Mouse (Mus musculus) neural tube, embryonic 15.5 days (tissue): ENCODE results near the gene Ddx21. TPM values are rescaled to one million over a fixed set of nuclear protein-coding genes. Genes with fewer than 3 reads are reported as not detected.

Experiments
- ATAC-seq: fragments of 200-750 bp; cut with Nextera tagmentation; 2 replicates; pipeline ENCODE4 v1.8.0; 2017; ENCODE audit warnings: mild to moderate bottlenecking, moderate TSS enrichment, moderate library complexity; ENCODE audit not compliant: low FRiP score
- H3K27ac ChIP-seq: fragments of 300-500 bp; sonication (generic); replicated peaks from 2 replicates; pipeline ENCODE4 v1.5.1; 2015; ENCODE audit warnings: mild to moderate bottlenecking, inconsistent platforms
- H3K27me3 ChIP-seq: fragments of 300-500 bp; sonication (generic); replicated peaks from 2 replicates; pipeline ENCODE4 v1.6.1; 2015; ENCODE audit warnings: inconsistent platforms
- H3K36me3 ChIP-seq: fragments of 300-500 bp; sonication (generic); 2 replicates; pipeline ENCODE4 v1.6.1; 2015; ENCODE audit warnings: inconsistent platforms
- H3K4me1 ChIP-seq: fragments of 300-500 bp; sonication (generic); 2 replicates; pipeline ENCODE4 v1.6.1; 2015; ENCODE audit warnings: inconsistent platforms
- H3K4me2 ChIP-seq: fragments of 300-500 bp; sonication (generic); 2 replicates; pipeline ENCODE4 v1.6.1; 2015; ENCODE audit warnings: inconsistent platforms, mild to moderate bottlenecking, moderate library complexity
- H3K4me3 ChIP-seq: fragments of 300-500 bp; sonication (generic); replicated peaks from 2 replicates; pipeline ENCODE4 v1.5.1; 2015; ENCODE audit warnings: mild to moderate bottlenecking, inconsistent platforms
- H3K9ac ChIP-seq: fragments of 300-500 bp; sonication (generic); replicated peaks from 2 replicates; pipeline ENCODE4 v1.6.1; 2015; ENCODE audit warnings: mild to moderate bottlenecking, inconsistent platforms
- H3K9me3 ChIP-seq: fragments of 300-500 bp; sonication (generic); replicated peaks from 2 replicates; pipeline ENCODE4 v1.6.1; 2016; ENCODE audit warnings: inconsistent platforms
- whole genome bisulfite sequencing: fragments of 180-500 bp; shearing (Covaris S2); methylation state at CpG from one replicate; pipeline ENCODE4 v1.1.7; 2015; ENCODE audit warnings: mixed read lengths; 5-methylcytosine and 5-hydroxymethylcytosine counted together
- polyA plus RNA-seq: library from polyadenylated mRNA; unstranded; fragments of >200 nt; fragmentation: Nextera tagmentation; extraction: Ambion mirVana; gene quantifications from 2 replicates; pipeline ENCODE4 v1.2.1, GENCODE M21; 2015

Gene Ddx21
- polyA plus RNA-seq, 1 experiment from 2014 or later, result 12.0 TPM

- no peak overlapping the region for H3K9ac ChIP-seq
- no peak for ATAC-seq
- no peak overlapping the region for H3K27ac ChIP-seq
- H3K27me3 ChIP-seq, result no peaks in the 10 kb centered on the region
- no peaks in the 10 kb centered on the region for H3K4me1 ChIP-seq
- WGBS, result 95% methylated on average over 12 of the region's 12 CpGs
- H3K4me3 ChIP-seq, result no peak overlapping the region
- no peak overlapping the region for H3K4me2 ChIP-seq
- no peaks in the 10 kb centered on the region for H3K9me3 ChIP-seq
- no peaks in the 10 kb centered on the region for H3K36me3 ChIP-seq
Observed at GRCm38 (mm10) chr10:62541499-62541898, 60.6 kb downstream of the Ddx21 start.

GRCm38 (mm10) chr10:62540800-62541199, 61.3 kb downstream of the Ddx21 start:
- Histone ChIP-seq H3K9me3 (no peaks in the 10 kb centered on the region), H3K27me3 (no peaks in the 10 kb centered on the region), H3K36me3 (no peaks in the 10 kb centered on the region), H3K4me3 (no peak overlapping the region), H3K27ac (no peak overlapping the region), H3K4me2 (no peak overlapping the region), H3K4me1 (no peaks in the 10 kb centered on the region), H3K9ac (no peak overlapping the region)
- ATAC-seq, result no peak
- WGBS, result 81% methylated on average over 3 of the region's 3 CpGs

GRCm38 (mm10) chr10:62534509-62534908, 67.6 kb downstream of the Ddx21 start:
- no peak overlapping the region for H3K27ac ChIP-seq
- no peak overlapping the region for H3K9ac ChIP-seq
- H3K4me2 ChIP-seq, result no peak overlapping the region
- no peaks in the 10 kb centered on the region for H3K9me3 ChIP-seq
- no peaks in the 10 kb centered on the region for H3K4me1 ChIP-seq
- H3K4me3 ChIP-seq, result no peak overlapping the region
- ATAC-seq, result no peak
- H3K36me3 ChIP-seq, result no peaks in the 10 kb centered on the region
- no peaks in the 10 kb centered on the region for H3K27me3 ChIP-seq
- 83% methylated on average over 7 of the region's 7 CpGs for WGBS

GRCm38 (mm10) chr10:62532832-62533231, 69.2 kb downstream of the Ddx21 start:
- WGBS, result 51% methylated on average over 2 of the region's 2 CpGs
- Histone ChIP-seq H3K4me3 (no peak overlapping the region), H3K4me1 (no peaks in the 10 kb centered on the region), H3K9me3 (no peaks in the 10 kb centered on the region), H3K36me3 (no peaks in the 10 kb centered on the region), H3K4me2 (no peak overlapping the region), H3K27ac (no peak overlapping the region), H3K9ac (no peak overlapping the region), H3K27me3 (no peaks in the 10 kb centered on the region)
- no peak for ATAC-seq

Other genes with a start within 250 kb of the Ddx21 start
- 134 and 146 TPM in 2 replicates for gene Hk1, start 222.4 kb downstream of the Ddx21 start, polyA plus RNA-seq
- gene Hkdc1, start 179.8 kb downstream of the Ddx21 start, polyA plus RNA-seq, result 0.60 and 1.3 TPM in 2 replicates
- gene 4930507D05Rik, start 152.8 kb downstream of the Ddx21 start, polyA plus RNA-seq, result 1.3 and 1.7 TPM in 2 replicates
- 19.9 and 20.9 TPM in 2 replicates for gene Supv3l1, start 152.5 kb downstream of the Ddx21 start, polyA plus RNA-seq
- gene Vps26a, start 115.5 kb downstream of the Ddx21 start, polyA plus RNA-seq, result 56.4 and 62.4 TPM in 2 replicates
- gene Srgn, start 74.8 kb downstream of the Ddx21 start, polyA plus RNA-seq, result 10.1 and 27.5 TPM in 2 replicates
- gene Kif1bp, start 23.8 kb downstream of the Ddx21 start, polyA plus RNA-seq, result 68.7 and 75.5 TPM in 2 replicates
- gene Ddx50, start 48.9 kb upstream of the Ddx21 start, polyA plus RNA-seq, result 80.6 and 89.4 TPM in 2 replicates
- 3.2 and 3.3 TPM in 2 replicates for gene Stox1, start 123.8 kb upstream of the Ddx21 start, polyA plus RNA-seq
- gene Ccar1, start 190.0 kb upstream of the Ddx21 start, polyA plus RNA-seq, result 87.7 and 102 TPM in 2 replicates